Mouse (Mus musculus) bone marrow macrophage, adult 2 months (primary cell): Measurements from ENCODE around the gene Prdm1. TPM values are rescaled to one million over a fixed set of nuclear protein-coding genes. Genes with fewer than 3 reads are reported as not detected.

Experiments
- H3K27ac ChIP-seq: 2 replicates; pipeline ENCODE4 v1.5.1; 2012; ENCODE audit warnings: low read depth, low read length; ENCODE audit not compliant: insufficient read depth
- H3K4me1 ChIP-seq: 2 replicates; pipeline ENCODE4 v1.6.1; 2012; ENCODE audit warnings: low read length; ENCODE audit not compliant: control insufficient read depth, insufficient read depth
- H3K4me3 ChIP-seq: 2 replicates; pipeline ENCODE4 v1.5.1; 2012; ENCODE audit warnings: mild to moderate bottlenecking, low read length, moderate library complexity; ENCODE audit not compliant: insufficient read depth
- CTCF ChIP-seq: IDR thresholded peaks from 2 replicates; pipeline ENCODE4 v1.5.1; 2012; ENCODE audit warnings: low read depth, mild to moderate bottlenecking, low read length, moderate library complexity
- POLR2A ChIP-seq: IDR thresholded peaks from 2 replicates; pipeline ENCODE4 v1.6.1; 2012; ENCODE audit warnings: mild to moderate bottlenecking, low read depth, low read length, borderline replicate concordance
- polyA plus RNA-seq: library from polyadenylated mRNA; stranded (reverse); fragments of >200 nt; gene quantifications from 2 replicates; pipeline ENCODE4 v1.2.4, GENCODE M21; 2012; ENCODE audit not compliant: missing spikeins, insufficient read depth, insufficient read length

Gene Prdm1
- polyA plus RNA-seq, 1 experiment, result 15.8 TPM

DNA sequence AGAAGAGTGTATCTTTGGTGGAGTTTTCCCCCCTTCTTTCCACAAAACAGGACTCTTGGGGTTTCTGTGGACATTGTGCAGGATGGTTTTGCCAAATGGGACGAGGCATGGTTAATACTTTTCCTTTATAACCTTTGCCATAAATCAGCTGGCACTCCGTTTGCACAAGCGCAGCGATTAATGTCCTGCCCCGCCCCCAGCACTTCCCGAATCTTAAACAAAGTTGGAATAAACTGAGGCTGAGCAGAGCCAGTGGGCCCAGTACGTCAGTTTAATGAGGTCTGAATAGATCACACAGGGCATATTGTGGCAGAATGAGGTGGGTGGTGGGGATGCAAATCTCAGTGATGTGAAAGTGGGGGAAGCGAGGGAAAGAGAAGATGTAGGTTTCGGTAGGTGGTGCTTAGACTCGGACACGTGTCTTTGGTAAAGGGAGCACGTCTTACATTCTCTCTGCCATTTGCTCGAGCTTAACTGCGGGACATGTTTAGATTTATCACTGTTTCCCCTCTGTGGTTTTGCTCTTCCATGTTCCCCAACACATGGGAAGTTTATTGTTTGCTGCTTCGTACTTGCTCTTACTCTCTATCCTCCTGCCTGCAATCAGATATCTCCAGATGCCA lies 28.3 kb downstream of the Prdm1 start:
- H3K4me1 ChIP-seq, result peaks cover 7% of the 10 kb centered on the region
- no peak for TF ChIP-seq POLR2A
- no peak for TF ChIP-seq CTCF
- H3K27ac ChIP-seq, result no peak overlapping the region
- no peak overlapping the region for H3K4me3 ChIP-seq

- peaks cover 7% of the 10 kb centered on the region for H3K4me1 ChIP-seq
- TF ChIP-seq CTCF (no peak), POLR2A (no peak)
- no peak overlapping the region for H3K27ac ChIP-seq
- no peak overlapping the region for H3K4me3 ChIP-seq
Measured at GRCm38 (mm10) chr10:44493818-44494492, 34.3 kb downstream of the Prdm1 start.

DNA sequence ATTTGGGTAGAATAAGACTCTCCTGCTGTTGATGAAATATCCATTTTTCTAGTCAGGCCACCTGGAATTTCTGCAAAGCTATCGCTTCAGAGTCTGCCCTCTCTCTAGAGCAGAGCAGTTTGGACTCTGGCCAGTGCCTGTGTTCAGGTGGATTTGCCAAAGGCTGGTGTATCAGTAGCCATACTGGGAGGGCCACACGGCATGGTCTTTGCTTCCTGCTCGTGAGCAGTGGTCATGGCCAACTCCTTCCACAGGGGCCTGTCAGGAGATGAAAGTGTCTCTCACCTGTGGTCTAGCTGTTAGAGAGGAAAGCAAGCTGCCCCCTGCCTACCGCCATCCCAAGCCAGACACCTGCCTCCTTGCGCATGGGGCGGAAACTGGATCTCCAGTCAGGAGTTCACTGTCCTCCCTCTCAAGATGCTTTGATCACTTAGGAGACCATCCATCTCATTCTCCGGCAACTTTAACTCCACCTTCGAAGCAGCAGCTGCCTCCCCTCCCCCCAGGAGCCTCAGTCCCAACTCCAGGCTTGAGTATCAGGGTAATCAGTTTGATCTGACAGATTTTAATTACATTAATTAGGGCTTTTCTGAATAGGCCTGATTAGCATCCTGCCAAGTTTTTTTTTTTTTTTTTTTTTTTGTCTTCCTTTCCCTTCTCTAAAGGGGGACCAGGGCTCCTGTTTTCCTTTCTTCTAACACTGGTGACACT lies 35.3 kb downstream of the Prdm1 start:
- no peak overlapping the region for H3K27ac ChIP-seq
- TF ChIP-seq POLR2A, result no peak
- no peak for TF ChIP-seq CTCF
- no peak overlapping the region for H3K4me3 ChIP-seq
- peaks cover 10% of the 10 kb centered on the region for H3K4me1 ChIP-seq

- no peak for TF ChIP-seq POLR2A
- TF ChIP-seq CTCF, result no peak
- Histone ChIP-seq H3K4me3 (no peak overlapping the region), H3K27ac (no peak overlapping the region), H3K4me1 (peaks cover 10% of the 10 kb centered on the region)
Measured at GRCm38 (mm10) chr10:44490899-44491422, 37.3 kb downstream of the Prdm1 start.

DNA sequence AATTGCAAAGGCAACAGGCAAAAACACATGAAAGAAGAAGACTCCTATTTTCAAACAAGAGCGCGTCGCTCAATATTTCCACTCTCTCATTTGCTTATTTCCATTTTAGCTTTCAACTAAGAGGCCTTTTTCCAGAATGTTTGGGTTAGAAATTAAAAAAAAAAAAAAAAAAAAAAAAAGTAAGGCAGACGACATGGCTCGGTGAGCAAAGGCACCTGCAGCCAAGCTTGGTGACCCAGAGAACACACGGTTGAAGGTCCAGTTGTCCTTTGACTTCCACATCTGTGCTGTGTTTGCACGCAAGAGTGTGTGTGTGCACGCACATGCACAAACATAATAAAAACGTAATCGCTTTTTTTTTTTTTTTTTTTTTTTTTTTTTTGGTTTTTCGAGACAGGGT lies 41.2 kb downstream of the Prdm1 start:
- no peak for TF ChIP-seq POLR2A
- no peak for TF ChIP-seq CTCF
- Histone ChIP-seq H3K27ac (no peak overlapping the region), H3K4me1 (peaks cover 12% of the 10 kb centered on the region), H3K4me3 (no peak overlapping the region)

- Histone ChIP-seq H3K4me3 (no peak overlapping the region), H3K27ac (no peak overlapping the region), H3K4me1 (peaks cover 18% of the 10 kb centered on the region)
- TF ChIP-seq POLR2A (no peak), CTCF (no peak)
Measured at GRCm38 (mm10) chr10:44484077-44484476, 44.2 kb downstream of the Prdm1 start.

- H3K4me1 ChIP-seq, result peaks cover 15% of the 10 kb centered on the region
- no peak overlapping the region for H3K27ac ChIP-seq
- TF ChIP-seq CTCF (no peak), POLR2A (no peak)
- no peak overlapping the region; the same call in 1 of the 2 replicates for H3K4me3 ChIP-seq
Measured at GRCm38 (mm10) chr10:44483116-44483515, 45.2 kb downstream of the Prdm1 start.

DNA sequence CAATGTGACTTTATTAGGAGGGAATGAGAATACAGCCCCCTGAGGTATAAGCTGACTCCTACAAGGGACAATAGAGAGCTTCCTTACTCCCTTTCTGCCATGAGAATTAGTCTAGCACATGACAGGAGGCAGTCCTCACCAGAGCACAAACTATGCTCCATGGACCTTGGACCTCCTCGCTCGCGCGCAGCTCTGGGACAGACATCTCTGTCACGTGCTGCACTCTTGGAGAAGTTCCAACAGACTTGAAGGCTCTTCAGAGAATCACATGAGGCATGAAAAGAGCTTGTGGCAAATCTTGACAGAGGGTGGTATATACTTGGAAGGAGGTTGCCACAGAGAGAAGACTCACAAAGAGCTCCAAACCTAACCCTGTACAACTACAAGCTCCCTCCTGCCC lies 46.9 kb downstream of the Prdm1 start:
- TF ChIP-seq POLR2A (no peak), CTCF (no peak)
- Histone ChIP-seq H3K4me1 (peaks cover 15% of the 10 kb centered on the region), H3K27ac (no peak overlapping the region), H3K4me3 (no peak overlapping the region)

DNA sequence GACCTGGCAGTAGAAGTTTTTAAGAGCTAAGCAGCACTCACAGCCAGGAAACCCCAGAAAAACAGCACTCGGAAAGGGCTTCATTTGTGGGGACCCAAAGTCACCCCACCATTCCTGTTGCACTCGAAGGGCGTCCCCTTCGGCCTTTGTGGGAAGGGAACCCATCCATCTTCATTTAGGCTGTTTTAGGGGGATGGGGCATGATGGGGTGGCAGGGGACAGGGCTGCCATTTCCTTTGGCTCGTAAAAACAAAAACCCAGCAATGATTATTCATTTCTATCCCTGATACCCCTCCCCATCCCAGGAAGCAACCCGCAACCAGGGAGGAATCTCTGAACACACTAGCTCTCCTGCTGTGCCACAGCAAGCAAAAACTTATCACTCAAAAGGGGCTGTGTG lies 49.0 kb downstream of the Prdm1 start:
- no peak for TF ChIP-seq CTCF
- TF ChIP-seq POLR2A, result no peak
- Histone ChIP-seq H3K4me3 (no peak overlapping the region), H3K4me1 (peaks cover 21% of the 10 kb centered on the region), H3K27ac (no peak overlapping the region)

GRCm38 (mm10) chr10:44478091-44478490 lies 50.2 kb downstream of the Prdm1 start:
- Histone ChIP-seq H3K4me1 (peaks cover 19% of the 10 kb centered on the region), H3K4me3 (no peak overlapping the region), H3K27ac (no peak overlapping the region)
- TF ChIP-seq POLR2A, result no peak
- no peak for TF ChIP-seq CTCF
